Mouse (Mus musculus) ES-E14 (cell line): ENCODE results near the gene Cracr2a.

ENCODE experiments used
- HCFC1 ChIP-seq: IDR thresholded peaks from 2 replicates; pipeline ENCODE4 v1.6.1; 2012; ENCODE audit warnings: low read length, inconsistent platforms, borderline replicate concordance; ENCODE audit not compliant: insufficient read depth
- MAFK ChIP-seq: IDR thresholded peaks from 2 replicates; pipeline ENCODE4 v1.6.1; 2014; ENCODE audit warnings: mild to moderate bottlenecking, low read depth, low read length, inconsistent platforms; ENCODE audit not compliant: insufficient read depth

DNA sequence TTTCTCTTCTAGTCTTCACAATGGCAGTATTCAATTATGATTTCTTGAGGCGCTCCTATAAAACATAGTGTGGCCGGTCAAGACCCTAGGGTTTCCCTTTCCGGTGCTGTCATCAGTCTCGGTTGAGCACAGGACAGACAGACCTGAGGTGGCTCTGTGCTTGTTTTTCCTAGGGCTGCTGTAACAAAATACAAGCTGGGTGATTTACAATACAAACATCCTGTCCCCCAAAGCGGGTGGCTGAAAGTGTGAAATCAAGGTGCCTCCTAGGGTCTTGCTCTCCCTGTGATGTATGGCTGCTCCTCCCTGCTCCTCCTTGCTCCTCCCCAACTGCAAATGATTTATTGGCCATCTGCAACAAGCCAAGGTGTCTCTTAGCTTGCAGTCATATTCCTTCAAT, 17.7 kb downstream of the Cracr2a start:
- TF ChIP-seq HCFC1 (no peak), MAFK (no peak)
